Mouse (Mus musculus): ENCODE measurements around the gene Hapln2.

The Hapln2 gene

GRCm38 (mm10) chr3:87981894-87982835 is 45.2 kb downstream of the Hapln2 start:
- DNase-seq (ENCODE audit: low spot score in 2 of 2) = peak; percentile 86 to 90

- no peak for DNase-seq (ENCODE audit: low spot score in 2 of 2)
Observed at GRCm38 (mm10) chr3:87981214-87981760, 46.1 kb downstream of the Hapln2 start.

- DNase-seq (ENCODE audit: low spot score in 2 of 2) = no peak
Observed at GRCm38 (mm10) chr3:87980728-87981127, 46.7 kb downstream of the Hapln2 start.

GRCm38 (mm10) chr3:87980085-87980484 is 47.3 kb downstream of the Hapln2 start:
- no peak for DNase-seq (ENCODE audit: low spot score in 2 of 2)

GRCm38 (mm10) chr3:87979493-87979892 is 47.9 kb downstream of the Hapln2 start:
- DNase-seq (ENCODE audit: low spot score in 2 of 2) = no peak

GRCm38 (mm10) chr3:87974381-87974987 is 52.9 kb downstream of the Hapln2 start:
- peak; percentile 66 to 69 for DNase-seq (ENCODE audit: low spot score in 2 of 2)

- DNase-seq (ENCODE audit: low spot score in 2 of 2) = no peak
Observed at GRCm38 (mm10) chr3:87973593-87974380, 53.6 kb downstream of the Hapln2 start.

- no peak for DNase-seq (ENCODE audit: low spot score in 2 of 2)
Observed at GRCm38 (mm10) chr3:87972776-87973175, 54.6 kb downstream of the Hapln2 start.

- no peak for DNase-seq (ENCODE audit: low spot score in 2 of 2)
Observed at GRCm38 (mm10) chr3:87972203-87972664, 55.1 kb downstream of the Hapln2 start.

All from heart, adult 9 months (tissue).